Mouse (Mus musculus) intestine, postnatal 0 days (tissue): Measurements from ENCODE around the gene Slc9a3r1. TPM values are rescaled to one million over a fixed set of nuclear protein-coding genes. Genes with fewer than 3 reads are reported as not detected.

Source experiments
- ATAC-seq: fragments of 200-750 bp; cut with Nextera tagmentation; 2 replicates; pipeline ENCODE4 v1.8.0; 2017; ENCODE audit warnings: mild to moderate bottlenecking, moderate TSS enrichment, moderate library complexity
- H3K27ac ChIP-seq: fragments of 300-500 bp; sonication (generic); 2 replicates; pipeline ENCODE4 v1.5.1; 2014; ENCODE audit warnings: mild to moderate bottlenecking, low read depth, low read length, moderate library complexity
- H3K27me3 ChIP-seq: fragments of 300-500 bp; sonication (generic); replicated peaks from 2 replicates; pipeline ENCODE4 v1.6.1; 2014; ENCODE audit warnings: low read length, mixed read lengths; ENCODE audit not compliant: control insufficient read depth, insufficient read depth
- H3K36me3 ChIP-seq: fragments of 300-500 bp; sonication (generic); 2 replicates; pipeline ENCODE4 v1.6.1; 2014; ENCODE audit warnings: mild to moderate bottlenecking, moderate library complexity; ENCODE audit not compliant: control insufficient read depth, insufficient read depth
- H3K4me1 ChIP-seq: fragments of 300-500 bp; sonication (generic); replicated peaks from 2 replicates; pipeline ENCODE4 v1.6.1; 2014; ENCODE audit warnings: antibody characterized with exemption, low read length, mixed read lengths; ENCODE audit not compliant: control insufficient read depth, insufficient read depth
- H3K4me2 ChIP-seq: fragments of 300-500 bp; sonication (generic); replicated peaks from 2 replicates; pipeline ENCODE4 v1.6.1; 2014; ENCODE audit warnings: low read depth, mild to moderate bottlenecking, moderate library complexity
- H3K4me3 ChIP-seq: fragments of 300-500 bp; sonication (generic); 2 replicates; pipeline ENCODE4 v1.5.1; 2014; ENCODE audit warnings: low read depth, low read length
- H3K9ac ChIP-seq: fragments of 300-500 bp; sonication (generic); 2 replicates; pipeline ENCODE4 v1.6.1; 2014; ENCODE audit warnings: mild to moderate bottlenecking, low read depth, low read length
- H3K9me3 ChIP-seq: fragments of 300-500 bp; sonication (generic); 2 replicates; pipeline ENCODE4 v1.6.1; 2016; ENCODE audit warnings: mixed run types; ENCODE audit not compliant: control insufficient read depth
- CTCF ChIP-seq: sonication (generic); IDR thresholded peaks from 2 replicates; pipeline ENCODE4 v1.5.1; 2016; ENCODE audit warnings: low read depth, mild to moderate bottlenecking, control low read depth, antibody characterized with exemption, moderate library complexity
- WGBS: fragments of 180-500 bp; shearing (Covaris S2); extraction: QIAGEN DNeasy Blood & Tissue Kit; methylation state at CpG from one replicate; pipeline ENCODE4 v1.1.7; 2014; 5-methylcytosine and 5-hydroxymethylcytosine counted together
- polyA plus RNA-seq: library from polyadenylated mRNA; unstranded; fragments of >200 nt; fragmentation: Nextera tagmentation; extraction: Ambion mirVana; gene quantifications from 2 replicates; pipeline ENCODE4 v1.2.1, GENCODE M21; 2015

The Slc9a3r1 gene
- polyA plus RNA-seq, 1 experiment from 2014 or later: 679 TPM

- Histone ChIP-seq H3K27ac (no peak overlapping the region), H3K9me3 (no peaks in the 10 kb centered on the region), H3K9ac (no peak overlapping the region), H3K27me3 (no peaks in the 10 kb centered on the region), H3K36me3 (peaks cover 48% of the 10 kb centered on the region), H3K4me3 (no peak overlapping the region), H3K4me2 (no peak overlapping the region), H3K4me1 (no peaks in the 10 kb centered on the region)
- no peak for TF ChIP-seq CTCF
- no peak for ATAC-seq
- WGBS: 81% methylated on average over 12 of the region's 12 CpGs
Measured at GRCm38 (mm10) chr11:115208126-115208525, 45.0 kb downstream of the Slc9a3r1 start.

- no peak for TF ChIP-seq CTCF
- H3K36me3 ChIP-seq: peaks cover 48% of the 10 kb centered on the region
- no peak overlapping the region for H3K4me2 ChIP-seq
- H3K9ac ChIP-seq: no peak overlapping the region
- ATAC-seq: no peak
- H3K27me3 ChIP-seq: no peaks in the 10 kb centered on the region
- no peaks in the 10 kb centered on the region for H3K9me3 ChIP-seq
- no peak overlapping the region for H3K27ac ChIP-seq
- no peaks in the 10 kb centered on the region for H3K4me1 ChIP-seq
- WGBS: 83% methylated on average over 25 of the region's 25 CpGs
- H3K4me3 ChIP-seq: no peak overlapping the region
Measured at GRCm38 (mm10) chr11:115208776-115209732, 45.9 kb downstream of the Slc9a3r1 start.

GRCm38 (mm10) chr11:115209958-115210357 is 46.8 kb downstream of the Slc9a3r1 start:
- WGBS: 82% methylated on average over 7 of the region's 7 CpGs
- H3K9ac ChIP-seq: no peak overlapping the region
- no peak overlapping the region for H3K4me3 ChIP-seq
- no peak overlapping the region for H3K4me2 ChIP-seq
- H3K27me3 ChIP-seq: no peaks in the 10 kb centered on the region
- TF ChIP-seq CTCF: no peak
- ATAC-seq: no peak
- H3K36me3 ChIP-seq: peaks cover 40% of the 10 kb centered on the region
- H3K27ac ChIP-seq: no peak overlapping the region
- H3K9me3 ChIP-seq: no peaks in the 10 kb centered on the region
- no peaks in the 10 kb centered on the region for H3K4me1 ChIP-seq

GRCm38 (mm10) chr11:115212116-115212515 is 49.0 kb downstream of the Slc9a3r1 start:
- H3K4me1 ChIP-seq: no peaks in the 10 kb centered on the region
- H3K27me3 ChIP-seq: no peaks in the 10 kb centered on the region
- H3K9ac ChIP-seq: no peak overlapping the region
- no peak overlapping the region for H3K4me2 ChIP-seq
- no peak for TF ChIP-seq CTCF
- ATAC-seq: no peak
- no peaks in the 10 kb centered on the region for H3K9me3 ChIP-seq
- WGBS: 59% methylated on average over 13 of the region's 13 CpGs
- H3K27ac ChIP-seq: no peak overlapping the region
- H3K36me3 ChIP-seq: peaks cover 18% of the 10 kb centered on the region; the same call in 1 of the 2 replicates
- H3K4me3 ChIP-seq: no peak overlapping the region

- TF ChIP-seq CTCF: no peak
- Histone ChIP-seq H3K4me2 (no peak overlapping the region), H3K27ac (no peak overlapping the region), H3K27me3 (no peaks in the 10 kb centered on the region), H3K4me3 (no peak overlapping the region), H3K36me3 (peaks cover 7% of the 10 kb centered on the region), H3K9me3 (no peaks in the 10 kb centered on the region), H3K4me1 (peaks cover 12% of the 10 kb centered on the region), H3K9ac (no peak overlapping the region)
- 61% methylated on average over 5 of the region's 5 CpGs for WGBS
- ATAC-seq: no peak
Measured at GRCm38 (mm10) chr11:115215123-115215522, 52.0 kb downstream of the Slc9a3r1 start.

GRCm38 (mm10) chr11:115217439-115218410 is 54.6 kb downstream of the Slc9a3r1 start:
- TF ChIP-seq CTCF: no peak
- Histone ChIP-seq H3K27me3 (no peaks in the 10 kb centered on the region), H3K27ac (no peak overlapping the region), H3K4me3 (no peak overlapping the region), H3K4me1 (peaks cover 12% of the 10 kb centered on the region), H3K9me3 (no peaks in the 10 kb centered on the region), H3K36me3 (peaks cover 11% of the 10 kb centered on the region), H3K9ac (no peak overlapping the region), H3K4me2 (no peak overlapping the region)
- 67% methylated on average over 18 of the region's 18 CpGs for WGBS
- no peak for ATAC-seq
